Mouse (Mus musculus) megakaryocyte, adult 5-6 weeks (primary cell): Measurements from ENCODE around the gene Aurkb. TPM values are rescaled to one million over a fixed set of nuclear protein-coding genes. Genes with fewer than 3 reads are reported as not detected.
"Not testable (repeated sequence)": the region's sequence is repeated elsewhere in the genome, so short reads cannot be mapped to it uniquely, and the experiment has no call there.

Source experiments
- ATAC-seq: 2 replicates; pipeline ENCODE4 v1.8.0; 2016; ENCODE audit warnings: mild to moderate bottlenecking, inconsistent platforms; ENCODE audit not compliant: poor library complexity, severe bottlenecking
- total RNA-seq, 2 experiments: library from RNA; stranded (forward) in 1 of 2; stranded (reverse) in 1 of 2; fragments of 153-499, 151-499 nt in 1 of 2; fragments of 221-1000, 200-1000 nt in 1 of 2; gene quantifications; 2 replicates each; pipeline versions ENCODE4 v1.2.3 to v1.2.4; 2015 to 2017

Gene Aurkb
- total RNA-seq (2015) (105 and 116 TPM in 2 replicates), total RNA-seq (2017) (116 and 125 TPM in 2 replicates)

GRCm38 (mm10) chr11:69045531-69046394 is at the start of gene Aurkb:
Gene Aurkb (plus strand): TSS chr11:69045647.
- ATAC-seq, result peak; percentile 82

GRCm38 (mm10) chr11:68997080-68997479 is 48.4 kb upstream of the Aurkb start:
- ATAC-seq, result no peak

- not testable (repeated sequence) for ATAC-seq
These were observed 42.7 kb upstream of the Aurkb start for GRCm38 (mm10) chr11:69002782-69003181.

GRCm38 (mm10) chr11:69003592-69003991 is 41.9 kb upstream of the Aurkb start:
- no peak for ATAC-seq

- no peak for ATAC-seq
These were observed 40.3 kb upstream of the Aurkb start for GRCm38 (mm10) chr11:69005193-69005592.

- ATAC-seq, result not testable (repeated sequence)
These were observed 38.9 kb upstream of the Aurkb start for GRCm38 (mm10) chr11:69006575-69006974.

GRCm38 (mm10) chr11:69008182-69009121 is 37.0 kb upstream of the Aurkb start, which contains the start of gene Pfas:
Gene Pfas (minus strand): TSS chr11:69008460.
- peak; percentile 91 for ATAC-seq

- ATAC-seq, result no peak
These were observed 35.9 kb upstream of the Aurkb start for GRCm38 (mm10) chr11:69009508-69009907.

GRCm38 (mm10) chr11:69010400-69011323 is 34.8 kb upstream of the Aurkb start:
- no peak for ATAC-seq

GRCm38 (mm10) chr11:69011445-69011844 is 34.0 kb upstream of the Aurkb start:
- ATAC-seq, result not testable (repeated sequence)

- ATAC-seq, result peak; percentile 69
These were observed 33.3 kb upstream of the Aurkb start for GRCm38 (mm10) chr11:69012071-69012601.

- peak; percentile 98 for ATAC-seq
These were observed 29.6 kb upstream of the Aurkb start, which contains the start of gene Ctc1 for GRCm38 (mm10) chr11:69015644-69016441. Gene Ctc1 (plus strand): TSS chr11:69015911.

GRCm38 (mm10) chr11:69016755-69017154 is 28.7 kb upstream of the Aurkb start:
- ATAC-seq, result no peak

- ATAC-seq, result no peak
These were observed 24.8 kb upstream of the Aurkb start for GRCm38 (mm10) chr11:69020691-69021090.

GRCm38 (mm10) chr11:69026562-69026961 is 18.9 kb upstream of the Aurkb start:
- ATAC-seq, result no peak

GRCm38 (mm10) chr11:69028805-69029204 is 16.6 kb upstream of the Aurkb start:
- no peak for ATAC-seq

GRCm38 (mm10) chr11:69033552-69033951 is 11.9 kb upstream of the Aurkb start:
- ATAC-seq, result no peak

GRCm38 (mm10) chr11:69034585-69034984 is 10.9 kb upstream of the Aurkb start:
- no peak for ATAC-seq

GRCm38 (mm10) chr11:69035411-69035810 is 10.0 kb upstream of the Aurkb start:
- no peak for ATAC-seq
